Mouse (Mus musculus) bone marrow, adult 2 months (tissue): ENCODE data around the gene Srgap2.

ENCODE experiments used
- CTCF ChIP-seq: fragments of 200-500 bp; IDR thresholded peaks from 2 replicates; pipeline ENCODE4 v1.5.1; 2011; ENCODE audit warnings: low read length, control low read depth; ENCODE audit not compliant: control insufficient read depth, insufficient read depth
- POLR2A ChIP-seq: fragments of 200-500 bp; IDR thresholded peaks from 2 replicates; pipeline ENCODE4 v1.6.1; 2011; ENCODE audit warnings: low read depth, mild to moderate bottlenecking, control low read depth, low read length, borderline replicate concordance; ENCODE audit not compliant: control insufficient read depth

- TF ChIP-seq CTCF, result no peak
- TF ChIP-seq POLR2A, result no peak
These were observed 43.2 kb upstream of the Srgap2 start for GRCm38 (mm10) chr1:131570391-131570790.
